Mouse (Mus musculus): ENCODE measurements around the gene Stat6. TPM values are rescaled to one million over a fixed set of nuclear protein-coding genes. Genes with fewer than 3 reads are reported as not detected.

The Stat6 gene
- total RNA-seq, 2 experiments from 2014 or later = 16.1 to 16.6 TPM

GRCm38 (mm10) chr10:127665366-127666181 is 22.8 kb downstream of the Stat6 start:
- intact Hi-C loops (cut with DNase I; ENCODE audit: low total_unique reads) = loop anchor here (2.0 kb wide), 1 partner anchor 21 kb away; no protein-coding TSS in a partner anchor

DNA sequence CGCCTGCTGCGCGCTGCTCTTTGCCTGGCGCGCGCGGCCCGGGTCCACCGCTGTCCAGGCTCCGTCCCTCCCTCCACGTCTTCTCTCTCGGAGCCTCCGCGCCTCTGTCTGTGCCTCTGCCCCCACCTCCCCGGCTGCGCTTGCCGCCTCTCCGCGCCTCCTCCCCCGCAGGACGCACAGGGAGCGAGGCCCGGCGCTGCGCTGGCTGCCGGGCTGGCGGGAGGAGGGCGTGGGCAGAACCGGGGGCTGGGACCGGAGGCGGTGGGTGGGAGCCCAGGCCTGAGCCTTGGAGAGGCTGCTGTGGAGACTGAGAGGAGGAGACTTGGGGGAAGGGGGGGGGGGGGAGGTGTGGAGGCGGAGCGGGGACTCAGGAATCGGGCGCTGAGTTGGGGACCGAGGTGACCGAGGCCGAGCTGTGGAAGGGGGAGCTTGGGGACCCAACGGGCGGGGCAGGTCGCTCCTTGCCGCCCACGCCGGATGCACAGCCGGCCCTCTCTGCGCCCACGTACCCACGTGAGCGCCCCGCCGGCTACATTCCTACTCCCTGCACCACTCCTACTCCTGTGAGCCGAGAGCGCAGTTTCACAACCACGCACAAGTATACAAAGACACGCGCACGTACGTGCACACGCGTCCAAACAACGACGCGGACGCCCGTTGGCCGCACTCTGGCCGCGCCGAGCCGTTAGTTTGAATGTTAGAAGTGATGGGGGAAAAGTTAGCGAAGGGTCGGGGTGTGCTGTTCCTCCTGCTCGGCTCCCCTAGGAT is 23.9 kb downstream of the Stat6 start, which contains the start of gene Nemp1:
Gene Nemp1 (plus strand): TSS at position 401 of the 768 bp plus-strand sequence.
- DNase-seq = peak; percentile 89
- intact Hi-C loops (cut with DNase I; ENCODE audit: low total_unique reads) = no loop called here

More at GRCm38 (mm10) chr10:127665366-127666181, 22.8 kb downstream of the Stat6 start:
- DNase-seq = no peak

GRCm38 (mm10) chr10:127667269-127668092 is 24.7 kb downstream of the Stat6 start:
- intact Hi-C loops (cut with DNase I; ENCODE audit: low total_unique reads) = no loop called here
- peak; percentile 94 for DNase-seq

- DNase-seq = peak; percentile 81
- intact Hi-C loops (cut with DNase I; ENCODE audit: low total_unique reads) = no loop called here
Measured at GRCm38 (mm10) chr10:127668093-127669050, 25.6 kb downstream of the Stat6 start, which contains the start of gene Nab2. Gene Nab2, minus strand, starts transcription at chr10:127668568.

- intact Hi-C loops (cut with DNase I; ENCODE audit: low total_unique reads) = no loop called here
- no peak for DNase-seq
Measured at GRCm38 (mm10) chr10:127669170-127669569, 26.4 kb downstream of the Stat6 start.

- intact Hi-C loops (cut with DNase I; ENCODE audit: low total_unique reads) = no loop called here
Measured at GRCm38 (mm10) chr10:127670185-127670584, 27.4 kb downstream of the Stat6 start.

DNA sequence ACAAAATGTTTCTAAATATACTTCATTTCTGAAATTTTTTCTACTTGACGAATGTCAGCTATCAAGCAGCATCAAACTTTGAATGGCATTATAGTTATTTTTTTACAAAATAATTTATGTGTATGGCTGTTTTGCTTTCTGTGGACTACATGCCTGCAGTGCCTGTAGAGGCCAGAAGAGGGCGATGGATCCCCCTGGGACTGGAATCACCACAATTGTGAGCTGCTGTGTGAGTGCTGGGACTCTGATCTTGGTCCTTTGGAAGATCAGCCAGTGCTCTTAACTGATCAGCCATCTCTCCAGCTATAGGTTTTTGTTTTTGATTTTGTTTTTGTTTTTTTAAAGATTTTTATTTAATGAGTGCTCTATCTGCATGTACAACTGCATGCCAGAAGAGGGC is 28.5 kb downstream of the Stat6 start:
- no peak for DNase-seq
- intact Hi-C loops (cut with DNase I; ENCODE audit: low total_unique reads) = no loop called here

More at GRCm38 (mm10) chr10:127670185-127670584, 27.4 kb downstream of the Stat6 start:
- DNase-seq = no peak

DNA sequence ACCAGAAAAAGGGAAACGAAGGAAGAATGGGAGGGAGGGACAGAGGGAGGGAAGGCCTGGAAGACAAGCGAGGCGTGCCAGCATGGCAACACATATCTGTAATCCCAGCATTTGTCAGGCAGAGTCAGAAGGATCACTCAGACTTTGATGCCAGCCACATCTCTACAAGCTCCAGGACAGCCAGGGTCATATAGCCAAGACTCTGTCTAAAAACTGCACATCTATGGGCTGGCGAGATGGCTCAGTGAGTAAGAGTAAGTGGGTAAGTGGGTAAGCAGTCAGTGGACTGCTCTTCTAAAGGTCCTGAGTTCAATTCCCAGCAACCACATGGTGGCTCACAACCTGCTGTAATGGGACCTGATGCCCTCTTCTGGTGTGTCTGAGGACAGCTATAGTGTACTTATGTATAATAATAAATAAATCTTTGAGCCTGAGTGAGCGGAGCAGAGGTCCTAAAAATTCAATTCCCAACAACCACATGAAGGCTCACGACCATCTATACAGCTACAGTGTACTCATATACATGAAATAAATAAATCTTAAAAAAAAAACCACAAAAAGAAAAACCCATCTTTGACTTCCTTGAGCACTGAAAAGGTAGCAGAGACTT is 31.4 kb downstream of the Stat6 start:
- intact Hi-C loops (cut with DNase I; ENCODE audit: low total_unique reads) = no loop called here
- DNase-seq = no peak

- DNase-seq = peak; percentile 80
- intact Hi-C loops (cut with DNase I; ENCODE audit: low total_unique reads) = no loop called here
Measured at GRCm38 (mm10) chr10:127674794-127675522, 32.2 kb downstream of the Stat6 start.

DNA sequence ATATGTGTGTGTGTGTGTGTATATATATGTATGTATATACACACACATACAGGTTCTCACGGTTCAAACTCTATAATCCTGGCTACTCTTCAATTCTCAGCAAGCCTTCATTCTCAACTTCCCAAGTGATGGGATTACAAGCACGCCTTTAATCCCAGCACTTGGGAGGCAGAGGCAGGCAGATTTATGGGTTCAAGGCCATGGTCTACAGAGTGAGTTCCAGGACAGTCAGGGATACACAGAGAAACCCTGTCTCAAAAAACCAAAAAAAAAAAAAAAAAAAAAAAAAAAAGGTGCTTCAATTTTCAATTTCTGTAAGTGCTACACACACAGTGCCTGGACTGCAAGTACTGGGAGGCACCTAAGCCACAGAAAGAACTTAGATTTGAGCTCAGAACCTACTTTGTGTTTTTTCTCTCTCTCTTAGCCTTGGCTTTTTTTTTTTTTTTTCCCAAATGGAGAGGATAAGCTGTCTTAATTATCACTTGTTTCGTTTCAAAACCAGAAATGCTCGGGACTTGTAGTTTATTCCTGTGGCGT is 33.1 kb downstream of the Stat6 start:
- intact Hi-C loops (cut with DNase I; ENCODE audit: low total_unique reads) = no loop called here
- DNase-seq = no peak

GRCm38 (mm10) chr10:127676691-127677548 is 34.1 kb downstream of the Stat6 start:
- peak; percentile 94 for DNase-seq
- intact Hi-C loops (cut with DNase I; ENCODE audit: low total_unique reads) = no loop called here

DNA sequence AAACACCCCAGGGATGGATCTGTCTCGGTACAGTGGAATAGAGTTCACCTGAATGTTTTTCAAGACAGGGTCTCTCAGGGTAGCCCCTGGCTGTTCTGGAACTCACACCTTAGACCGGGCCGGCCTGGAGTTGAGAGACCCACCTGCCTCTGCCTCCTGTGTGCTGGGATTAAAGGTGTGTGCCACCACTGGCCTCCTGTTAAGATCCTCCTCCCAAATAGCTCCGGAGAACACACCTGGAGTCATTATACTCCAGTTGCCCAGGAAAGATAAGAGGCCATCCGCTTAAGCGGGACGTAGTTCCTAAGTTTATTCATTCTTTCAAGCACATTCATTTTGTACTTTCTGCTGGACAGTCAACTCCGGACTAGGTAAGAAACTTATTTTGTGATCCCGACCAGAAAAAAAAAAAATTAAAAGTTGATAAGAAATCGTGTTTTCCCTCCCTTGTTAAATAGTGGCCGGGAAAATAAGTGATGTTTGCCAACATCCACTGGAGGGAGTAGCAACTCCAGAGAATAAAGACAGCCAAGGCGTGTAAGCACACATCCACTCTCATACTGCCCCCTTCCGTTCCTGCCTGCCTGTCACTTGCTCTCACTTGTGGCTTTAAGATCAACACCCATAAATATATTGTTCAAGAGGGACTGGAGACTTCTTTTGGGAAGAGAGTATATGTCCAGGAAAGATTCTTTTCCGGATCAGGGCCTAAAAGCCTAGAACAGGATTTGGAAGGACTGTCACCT is 35.0 kb downstream of the Stat6 start:
- intact Hi-C loops (cut with DNase I; ENCODE audit: low total_unique reads) = no loop called here
- DNase-seq = peak; percentile 50

GRCm38 (mm10) chr10:127679208-127679607 is 36.4 kb downstream of the Stat6 start:
- DNase-seq = no peak
- intact Hi-C loops (cut with DNase I; ENCODE audit: low total_unique reads) = no loop called here

- no peak for DNase-seq
- intact Hi-C loops (cut with DNase I; ENCODE audit: low total_unique reads) = no loop called here
Measured at GRCm38 (mm10) chr10:127679881-127680280, 37.1 kb downstream of the Stat6 start.

DNA sequence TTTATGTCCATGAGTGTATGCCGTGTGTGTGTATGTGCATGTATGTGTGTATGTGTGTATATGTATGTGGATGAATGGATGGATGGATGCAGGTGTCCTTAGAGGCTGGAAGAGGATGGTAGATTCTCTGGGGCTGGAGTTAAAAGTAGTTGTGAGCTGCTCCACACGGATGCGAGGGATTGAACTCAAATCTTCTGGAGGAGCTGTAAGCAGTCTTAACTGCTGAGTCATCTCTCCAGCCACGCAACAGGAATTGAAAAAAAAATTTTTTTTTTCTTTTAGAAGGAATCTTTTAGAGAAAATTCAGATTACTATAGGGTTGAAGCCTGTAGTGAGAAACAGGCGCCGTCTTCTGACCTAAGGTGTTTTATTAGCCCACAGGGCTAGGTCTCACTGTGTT is 40.1 kb downstream of the Stat6 start:
- DNase-seq = no peak
- intact Hi-C loops (cut with DNase I; ENCODE audit: low total_unique reads) = no loop called here
